Mouse (Mus musculus) adrenal gland, postnatal 4 days (tissue): Measurements from ENCODE around the gene Pomgnt1. TPM values are rescaled to one million over a fixed set of nuclear protein-coding genes. Genes with fewer than 3 reads are reported as not detected.

ENCODE experiments used
- DNase-seq, 2 experiments: peaks; one replicate each; pipeline ENCODE4 v3.0.0; 2021 to 2022; ENCODE audit warnings: low spot score in 2 of 2, mixed read lengths in 2 of 2
- total RNA-seq, 2 experiments: library from RNA; stranded (reverse); gene quantifications; 2 replicates each; pipeline ENCODE4 v1.2.3; 2021

The Pomgnt1 gene
- total RNA-seq, 2 experiments from 2014 or later = 65.6 to 66.7 TPM

DNA sequence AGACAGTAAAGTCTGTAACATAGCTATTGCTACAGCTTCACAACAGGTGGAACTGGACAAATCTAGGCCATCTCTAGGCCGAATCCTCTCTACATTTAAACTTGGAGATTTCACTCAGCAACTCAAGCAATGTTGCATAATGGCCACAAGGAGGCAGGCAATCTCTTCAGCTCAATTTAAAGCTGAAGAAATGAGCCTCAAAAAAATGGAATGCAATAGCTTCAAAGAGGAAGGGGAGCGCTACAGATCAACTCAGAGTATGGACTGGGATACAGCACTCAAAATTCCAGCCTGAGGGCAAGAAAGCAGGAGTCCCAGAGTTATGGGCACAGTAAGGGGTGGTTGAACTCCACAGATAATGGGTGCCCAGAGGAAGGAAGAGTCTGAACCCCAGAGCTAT is 11.3 kb downstream of the Pomgnt1 start:
- no peak for DNase-seq

DNA sequence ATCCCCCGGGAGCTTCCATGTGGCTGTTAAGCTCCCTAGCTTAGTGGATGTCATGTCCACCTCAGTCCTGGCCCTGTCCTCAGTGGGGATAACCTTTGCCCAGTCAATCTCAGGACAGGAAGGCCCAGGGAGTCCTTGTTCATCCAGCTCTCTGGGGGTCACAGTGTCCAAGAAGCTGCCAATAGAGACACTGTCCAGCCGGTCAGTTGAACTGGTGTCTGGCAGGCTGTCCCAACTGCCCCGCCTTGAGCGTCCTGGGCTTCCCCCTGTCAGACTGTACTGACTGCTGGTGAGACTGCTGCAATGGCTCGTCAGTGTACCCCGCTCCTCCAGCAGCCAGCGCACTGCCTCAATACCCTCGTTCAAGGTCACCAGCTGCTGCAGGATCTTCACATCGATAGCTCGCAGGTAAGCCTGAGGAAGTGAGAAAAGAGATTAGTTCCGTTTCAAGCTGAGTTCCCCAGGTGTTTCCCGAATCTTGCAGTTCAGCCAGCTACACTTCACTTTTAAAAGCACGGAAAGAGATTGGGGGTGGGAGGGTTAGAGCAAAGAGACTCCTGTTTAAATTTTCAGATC is 13.9 kb downstream of the Pomgnt1 start:
- no peak for DNase-seq

DNA sequence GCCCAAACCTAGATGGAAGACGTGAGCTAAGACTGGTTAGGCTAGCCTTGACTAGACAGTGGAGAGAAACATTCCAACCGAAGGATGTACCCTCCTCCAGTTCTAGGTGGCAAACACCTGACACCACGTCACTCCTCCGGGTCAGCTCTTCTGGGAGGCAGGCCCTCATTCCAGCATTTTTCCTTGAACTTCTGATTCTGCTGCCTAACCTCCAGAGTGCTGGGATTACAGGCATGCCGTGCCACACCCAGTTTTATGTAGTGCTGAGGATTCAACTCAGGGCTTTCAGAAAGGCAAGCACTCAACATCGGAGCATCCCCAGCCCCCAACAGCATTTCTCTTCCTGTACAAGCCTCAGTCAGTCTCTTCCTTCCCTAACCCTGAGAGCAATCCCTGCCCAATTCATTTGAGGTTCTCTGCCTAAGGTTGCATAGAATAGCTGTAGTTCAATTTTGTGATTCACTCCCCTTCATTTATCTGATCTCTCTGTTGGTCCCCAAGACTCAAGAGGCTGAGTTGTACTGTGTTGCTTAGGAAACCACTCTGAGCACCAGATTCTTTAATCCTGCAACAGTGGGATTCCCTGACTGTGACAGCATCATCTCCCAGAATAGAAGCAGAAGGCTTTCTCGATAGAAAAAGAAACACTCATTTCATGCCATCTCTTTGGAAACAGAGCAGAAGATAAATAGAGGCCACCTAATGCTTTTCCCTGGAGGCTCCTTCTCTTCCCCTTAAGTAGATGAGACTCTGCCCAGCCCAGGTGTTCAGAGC is 17.3 kb downstream of the Pomgnt1 start:
- DNase-seq = no peak

DNA sequence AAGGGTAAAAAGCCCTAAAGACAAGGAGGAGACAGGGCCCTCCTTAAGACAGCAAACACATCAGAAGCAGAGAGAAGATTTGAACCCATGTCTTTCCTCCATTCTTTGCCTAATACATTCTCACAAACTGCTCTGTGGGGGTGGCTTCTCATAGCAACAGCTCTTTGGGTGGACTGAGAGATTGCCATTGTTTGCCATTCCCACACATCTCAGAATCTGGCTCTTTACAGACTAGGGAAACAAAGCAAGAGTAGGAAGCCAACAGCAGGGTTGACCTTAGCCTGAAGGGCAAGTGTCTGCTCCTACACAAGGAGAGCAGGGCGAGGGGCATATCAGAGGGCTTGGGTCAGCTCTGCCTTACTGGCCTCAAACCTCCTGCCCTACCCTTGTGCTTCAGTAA is 18.1 kb downstream of the Pomgnt1 start:
- DNase-seq = no peak

DNA sequence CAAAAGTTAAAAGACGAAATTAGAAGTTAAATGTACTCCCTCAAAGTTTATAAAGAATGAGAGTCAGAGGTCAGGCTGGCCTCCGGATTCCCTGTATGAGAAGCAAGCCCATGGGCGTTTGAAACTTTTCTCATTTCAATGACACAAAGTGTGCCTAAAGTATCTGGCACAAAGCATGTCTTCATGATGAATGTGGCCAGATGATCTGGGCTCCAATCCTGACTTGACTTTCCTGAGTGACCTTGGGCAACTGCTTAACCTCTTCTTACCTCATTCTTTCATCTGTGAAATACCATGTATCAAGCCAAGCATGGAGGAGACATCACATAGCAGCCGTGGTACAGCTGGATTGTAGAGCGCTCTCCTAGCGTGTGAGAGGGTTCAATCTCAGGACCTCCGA is 18.6 kb downstream of the Pomgnt1 start:
- no peak for DNase-seq

DNA sequence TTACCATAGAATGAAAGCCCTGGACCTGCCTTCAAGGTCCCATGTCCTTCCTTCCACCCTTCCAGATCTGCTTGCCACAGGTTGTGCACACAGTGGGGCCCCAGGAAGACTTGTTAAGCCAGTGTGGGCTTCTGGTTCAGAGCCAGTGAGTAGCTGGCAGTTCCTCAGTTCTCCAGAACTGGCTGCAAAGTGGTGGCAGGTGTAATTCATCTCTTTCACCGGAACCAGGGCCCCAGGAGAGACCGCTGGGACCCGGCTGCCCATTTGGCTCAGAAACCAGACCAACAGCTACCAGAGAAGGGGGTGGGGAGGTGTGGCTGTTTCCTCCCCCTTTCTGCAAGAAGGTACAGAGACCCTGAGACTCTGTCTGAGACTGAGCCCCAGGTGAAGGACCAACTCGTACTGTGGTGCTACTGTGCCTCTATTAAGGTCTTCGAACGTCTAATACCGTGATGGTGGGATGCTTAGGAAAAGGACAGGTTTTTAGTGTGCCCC is 19.7 kb downstream of the Pomgnt1 start:
- no peak for DNase-seq

DNA sequence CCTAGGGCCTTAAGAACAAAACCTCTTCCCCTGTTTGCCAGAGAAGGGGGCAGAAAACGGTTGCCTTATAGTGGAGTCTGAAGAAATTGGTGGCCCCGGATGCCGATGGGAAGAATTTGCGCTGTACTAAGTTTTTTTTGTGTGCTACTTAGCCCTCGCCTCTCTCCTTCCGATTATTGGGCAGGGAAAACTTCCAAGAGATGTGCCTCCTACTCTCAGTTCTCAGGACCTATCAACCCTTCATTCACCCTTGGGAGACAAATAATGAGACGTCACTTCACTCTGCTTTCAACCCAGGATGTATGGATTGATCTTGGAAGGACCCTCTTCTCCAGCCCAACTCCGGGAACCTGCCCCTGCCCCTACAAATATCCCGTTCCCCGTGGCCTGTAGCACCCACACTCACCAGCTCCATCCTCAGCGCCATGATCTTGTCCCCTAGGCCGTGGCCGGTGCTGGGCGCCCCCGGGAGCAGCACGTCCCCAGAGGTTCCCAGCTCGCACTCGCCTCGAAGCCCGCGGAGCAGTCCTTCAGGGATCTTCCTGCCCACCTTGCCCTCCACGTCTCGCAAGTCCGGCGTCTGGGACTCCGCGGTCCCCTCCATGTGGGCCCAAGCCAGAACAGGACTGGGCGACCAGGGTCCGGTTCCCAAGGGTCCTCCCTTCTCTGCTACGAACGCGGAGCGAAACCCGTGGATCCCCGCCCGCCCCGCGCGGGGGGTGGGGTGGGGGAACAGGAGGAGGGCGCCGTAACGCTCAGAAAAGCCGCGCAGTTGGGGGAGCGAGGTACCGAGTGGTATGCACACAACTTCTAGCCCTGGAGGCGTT is 20.5 kb downstream of the Pomgnt1 start:
- DNase-seq = peak; percentile 30 to 44

DNA sequence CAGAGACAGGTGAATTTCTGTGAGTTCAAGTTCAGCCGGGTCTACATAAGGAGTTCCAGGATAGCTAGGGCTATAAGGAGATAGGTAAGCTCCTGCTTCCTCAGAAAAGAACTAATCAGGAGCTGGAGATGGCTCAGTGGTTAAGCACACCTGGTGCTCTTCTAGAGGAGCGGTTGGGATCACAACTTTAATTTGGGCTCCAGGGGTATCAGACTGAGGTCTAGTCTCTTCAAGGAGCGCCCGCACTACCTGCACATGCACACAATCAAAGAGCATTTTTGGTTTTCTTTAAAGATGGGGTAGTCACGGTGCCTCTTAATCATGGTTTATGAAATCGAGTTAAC is 26.1 kb downstream of the Pomgnt1 start:
- DNase-seq = no peak

DNA sequence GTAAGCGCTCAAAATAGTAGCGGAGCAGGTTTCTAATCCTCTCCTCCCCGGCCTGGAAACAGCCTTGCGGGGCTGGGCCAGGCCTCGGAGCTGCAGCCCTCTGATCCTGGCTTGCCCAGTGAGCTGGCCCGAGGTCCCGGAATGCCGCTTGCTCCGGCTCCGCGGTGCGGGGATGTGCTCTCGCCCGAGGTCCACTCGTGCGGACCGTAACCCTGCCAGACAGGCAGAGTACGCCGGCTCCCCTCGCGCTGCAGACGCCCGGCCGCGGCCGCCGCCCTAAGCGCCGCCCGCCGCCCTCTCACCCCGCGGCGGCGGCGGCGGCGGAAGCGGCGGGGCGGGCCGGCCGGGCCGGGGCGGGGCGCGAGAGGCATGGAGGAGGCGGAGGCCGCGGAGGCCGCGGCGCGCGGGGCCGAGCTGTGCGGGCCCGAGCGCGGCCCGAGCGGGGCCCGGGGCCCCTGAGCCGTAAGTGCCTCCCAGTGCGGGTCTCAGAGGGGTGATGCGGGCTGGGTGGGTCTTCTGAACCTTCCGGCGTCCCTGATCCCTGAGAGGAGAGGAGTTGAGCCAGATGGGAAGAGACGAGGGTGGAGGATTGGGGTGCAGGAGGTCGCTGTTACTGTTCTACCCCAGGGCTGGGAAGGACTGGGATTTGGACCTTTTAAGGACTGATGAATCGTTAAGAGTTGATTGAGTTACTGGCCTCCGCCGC is 26.7 kb downstream of the Pomgnt1 start:
- DNase-seq = peak; percentile 39 to 47

DNA sequence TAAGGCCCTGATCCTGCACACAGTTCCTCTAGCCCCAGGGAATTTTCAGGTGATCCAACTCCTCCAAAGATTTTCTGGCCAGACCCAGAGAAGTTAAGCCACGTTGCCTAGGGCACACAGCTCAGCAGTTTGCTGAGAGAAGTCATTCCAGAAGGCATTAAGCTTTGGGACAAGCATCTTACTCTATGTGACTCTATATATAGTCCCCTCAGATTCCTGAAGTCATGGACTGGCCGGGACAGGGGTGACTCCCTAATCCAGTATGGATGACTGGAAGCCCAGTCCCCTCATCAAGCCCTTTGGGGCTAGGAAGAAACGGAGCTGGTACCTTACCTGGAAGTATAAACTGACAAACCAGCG is 27.2 kb downstream of the Pomgnt1 start:
- DNase-seq = no peak

DNA sequence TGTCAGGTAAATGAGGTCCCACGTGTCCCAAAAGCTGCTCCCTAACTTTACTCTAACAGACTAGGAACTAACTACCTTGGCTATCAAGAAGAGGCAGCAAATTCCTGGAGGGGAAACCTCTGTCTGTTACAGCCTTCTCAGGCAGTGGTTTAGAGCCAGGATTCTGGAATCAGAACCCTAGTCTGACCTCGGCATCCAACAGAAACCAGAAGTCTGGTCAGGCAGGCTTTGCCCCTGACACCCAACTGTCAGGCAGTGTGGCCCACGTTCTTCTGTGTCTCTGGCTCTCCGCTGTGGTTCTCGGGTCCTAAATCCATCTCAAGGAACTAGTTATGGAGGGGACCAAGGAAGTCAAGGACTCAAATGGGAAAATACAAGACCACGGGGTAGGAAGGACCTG is 27.6 kb downstream of the Pomgnt1 start, which contains the start of gene Lurap1:
Lurap1 (minus strand) TSS at position 101 of the 400 bp plus-strand sequence.
- no peak for DNase-seq

DNA sequence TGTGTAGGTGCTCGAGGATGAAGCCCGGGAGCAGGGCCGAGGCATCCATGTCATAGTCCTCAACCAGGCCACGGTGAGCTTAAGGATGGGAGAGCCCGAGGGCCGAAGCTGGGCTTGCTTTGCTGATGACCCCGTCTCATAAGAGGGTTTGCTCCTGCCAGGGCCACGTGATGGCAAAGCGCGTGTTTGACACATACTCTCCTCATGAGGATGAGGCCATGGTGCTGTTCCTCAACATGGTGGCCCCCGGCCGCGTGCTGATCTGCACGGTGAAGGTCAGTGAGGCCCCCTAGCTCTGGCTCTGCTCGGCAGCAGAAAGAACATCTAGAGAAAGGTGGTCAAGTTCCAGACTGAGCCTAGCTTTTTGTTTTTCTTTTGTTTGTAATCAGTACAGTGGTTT is 29.1 kb downstream of the Pomgnt1 start:
- no peak for DNase-seq

DNA sequence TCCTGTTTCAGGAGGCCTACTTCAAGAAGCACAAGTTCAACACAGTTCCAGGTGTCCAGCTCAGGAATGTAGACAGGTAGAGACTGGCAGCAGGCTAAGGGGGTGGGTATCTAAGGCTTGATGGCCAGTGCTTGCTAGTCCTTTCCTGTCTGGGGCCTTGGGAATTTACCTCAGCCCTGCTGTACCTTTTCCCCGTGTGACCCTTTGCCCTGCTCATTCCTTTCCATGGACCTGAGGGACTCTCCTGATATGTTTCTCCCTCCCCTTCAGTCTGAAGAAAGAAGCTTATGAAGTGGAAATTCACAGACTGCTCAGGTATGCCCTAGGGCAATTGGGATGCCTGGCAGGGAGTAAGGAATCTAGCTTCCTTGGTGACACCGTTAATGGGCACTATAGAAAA is 34.2 kb downstream of the Pomgnt1 start:
- no peak for DNase-seq

DNA sequence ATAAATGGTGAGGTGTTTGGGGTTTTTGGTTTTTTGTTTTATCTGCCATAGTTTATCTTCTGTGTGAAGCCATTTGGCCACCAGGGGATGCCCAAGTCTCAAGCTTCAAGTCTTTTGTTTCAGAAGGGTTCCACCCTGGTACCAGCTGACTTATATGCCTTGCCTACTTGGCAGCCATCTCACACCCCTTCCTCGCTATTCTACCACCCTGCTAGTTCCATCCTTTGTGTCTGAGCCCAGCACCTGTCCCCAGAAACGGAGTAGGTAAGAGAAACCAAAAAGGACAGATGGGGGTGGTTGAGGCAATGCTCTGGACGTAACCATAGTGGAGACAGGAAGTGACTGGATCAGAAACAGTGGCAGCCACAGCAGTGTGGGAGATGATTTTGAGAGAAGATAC is 36.3 kb downstream of the Pomgnt1 start:
- DNase-seq = no peak

DNA sequence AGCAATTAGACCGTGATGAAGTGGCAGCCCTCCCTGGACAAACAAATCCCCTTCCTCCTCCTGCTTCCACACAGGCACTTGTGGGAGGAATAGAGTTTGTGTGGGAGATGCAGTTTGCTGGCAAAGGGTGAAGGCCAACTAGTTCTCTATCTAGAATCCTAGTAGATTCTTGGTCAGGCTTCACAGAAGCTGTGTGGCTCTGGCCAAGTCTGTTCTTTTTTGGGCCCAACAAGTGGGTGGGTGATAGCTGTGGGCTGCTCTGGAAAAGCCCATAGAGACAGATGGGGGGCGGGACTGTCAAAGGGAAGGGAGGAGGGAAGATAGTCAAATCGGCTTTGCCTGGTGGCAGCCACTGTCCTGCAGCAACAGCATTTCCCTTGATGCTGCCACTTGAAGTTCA is 37.1 kb downstream of the Pomgnt1 start:
- DNase-seq = no peak

DNA sequence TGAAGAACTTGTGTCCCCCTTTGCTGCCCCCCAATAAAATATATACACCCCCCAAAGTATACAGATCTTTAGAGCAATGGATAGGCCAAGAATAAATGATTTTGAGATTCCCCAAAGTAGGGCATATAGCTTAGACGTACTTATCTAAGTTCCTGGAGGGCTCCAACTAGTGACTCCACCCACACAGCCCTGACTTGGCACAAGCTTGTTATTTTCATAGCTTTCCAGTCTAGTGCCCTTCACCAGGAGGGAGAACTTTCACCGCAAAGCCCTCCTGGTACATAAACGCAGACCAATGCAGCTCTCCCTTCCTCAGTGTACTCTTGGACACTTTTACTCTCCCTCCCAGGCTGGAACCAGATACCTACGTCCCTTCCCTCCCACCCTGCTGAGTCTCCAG is 38.5 kb downstream of the Pomgnt1 start:
- DNase-seq = no peak

DNA sequence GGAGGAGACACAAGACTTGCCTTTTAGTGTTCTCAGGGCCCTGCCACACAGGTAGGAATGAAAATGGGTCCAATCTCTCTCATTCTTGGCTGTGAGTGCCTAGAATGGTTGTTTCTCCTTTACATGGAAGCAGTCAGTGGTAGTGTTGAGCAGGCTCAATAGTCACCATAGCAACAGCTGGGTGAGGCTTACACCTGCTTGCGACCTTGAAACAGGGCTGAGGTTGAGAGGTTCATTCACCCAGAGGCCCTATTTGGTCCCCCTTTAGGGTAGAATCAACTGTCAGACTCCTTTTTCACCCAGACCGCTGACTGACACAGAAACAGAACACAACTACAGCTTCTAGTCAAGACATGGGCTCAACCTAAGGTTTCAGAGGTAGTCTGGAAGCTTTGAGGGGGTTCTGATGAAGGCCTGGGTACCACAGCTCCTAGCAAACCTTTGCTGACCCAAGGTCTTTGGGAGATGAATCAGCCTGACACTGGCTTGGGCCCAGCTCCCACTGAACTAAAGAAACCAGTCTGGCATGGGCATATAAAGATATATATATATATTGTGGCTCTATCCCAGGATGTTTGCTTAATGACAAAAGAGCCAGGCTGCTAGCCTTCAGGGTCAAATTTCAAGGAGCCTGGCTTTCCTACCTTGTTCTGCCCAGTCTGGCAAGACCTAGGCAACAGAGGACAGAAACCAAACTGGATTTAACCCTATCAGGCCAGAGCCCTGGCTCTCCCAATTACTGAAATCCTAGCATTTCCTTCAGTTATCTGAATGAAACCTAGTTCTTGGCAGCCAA is 41.3 kb downstream of the Pomgnt1 start:
- DNase-seq = no peak

DNA sequence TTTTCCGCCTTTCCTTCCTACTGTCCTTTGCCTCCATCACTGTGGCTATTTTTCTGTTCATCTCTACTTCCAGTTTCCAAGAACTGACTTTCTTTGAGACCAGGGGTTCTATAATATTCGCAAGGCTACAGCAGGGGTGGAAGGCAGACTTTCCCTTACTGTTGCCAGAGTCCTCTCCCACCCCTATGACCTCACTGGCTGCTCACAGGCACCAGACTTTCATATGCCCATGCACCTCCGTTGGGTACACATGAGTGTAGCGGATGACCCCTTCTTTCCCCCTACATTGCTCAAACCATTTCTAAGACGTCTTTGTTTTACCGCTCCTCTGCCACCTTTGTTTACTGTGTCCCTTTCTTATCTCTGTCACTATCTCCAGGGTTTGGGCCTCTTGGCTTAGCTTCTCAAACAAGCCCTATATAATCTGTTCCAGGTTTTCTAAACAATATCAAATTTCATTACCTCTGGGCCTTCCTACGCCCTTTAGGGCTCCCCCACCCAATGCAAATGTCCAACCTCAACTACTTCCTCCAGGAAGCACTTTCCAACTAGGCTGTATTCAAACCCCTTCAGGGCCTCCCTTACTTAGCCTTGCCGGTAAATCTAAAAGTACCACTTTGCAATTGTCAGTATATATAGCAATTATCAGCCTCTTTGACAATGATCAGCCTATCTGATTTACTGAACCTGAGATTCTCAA is 42.2 kb downstream of the Pomgnt1 start:
- no peak for DNase-seq

DNA sequence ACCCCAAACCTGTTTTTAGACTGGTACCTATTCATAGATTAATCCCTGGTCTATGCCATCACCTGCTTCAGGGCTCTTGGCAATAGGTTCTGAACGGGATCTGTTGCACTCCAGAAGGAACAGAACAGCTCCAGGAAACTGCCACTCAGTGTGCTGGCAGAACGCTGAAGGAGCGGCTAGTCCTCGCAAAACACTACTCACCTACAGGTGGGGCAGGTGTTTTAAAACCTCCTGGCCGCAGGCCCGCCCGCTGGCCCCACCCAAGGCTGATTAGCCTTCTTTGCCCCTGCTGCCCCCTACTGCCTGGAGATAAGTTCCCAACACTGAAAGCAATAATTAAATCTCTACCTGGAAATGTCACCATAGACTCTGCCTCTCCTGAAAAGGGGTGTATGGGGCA is 43.8 kb downstream of the Pomgnt1 start, which contains the start of gene Tspan1:
Tspan1 (minus strand) TSS at position 198 of the 400 bp plus-strand sequence.
- no peak for DNase-seq
